Mouse (Mus musculus): ENCODE results near the gene Plpp6. TPM values are rescaled to one million over a fixed set of nuclear protein-coding genes. Genes with fewer than 3 reads are reported as not detected.

Plpp6 gene
- 5.8 and 6.8 TPM in 2 replicates for polyA plus RNA-seq (2012; rRNA removed)
- polyA plus RNA-seq (2014; fragmentation: Nextera tagmentation; extraction: Ambion mirVana) = 9.4 and 9.6 TPM in 2 replicates

GRCm38 (mm10) chr19:28963842-28964551 is at the start of gene Plpp6:
TSS of gene Plpp6 (plus strand) at chr19:28963953.
- Histone ChIP-seq H3K27me3 (ENCODE audit: control insufficient read depth, insufficient read depth, low read length) (no peaks in the 10 kb centered on the region), H3K27ac (replicated peaks; ENCODE audit: low read depth, low read length) (no peak within 1 kb of the TSS), H3K4me2 (replicated peaks; ENCODE audit: low read depth, low read length, severe bottlenecking) (peak within 1 kb of the TSS; percentile 95), H3K9me3 (ENCODE audit: control insufficient read depth, low read length) (no peaks in the 10 kb centered on the region), H3K9ac (ENCODE audit: low read depth, low read length, severe bottlenecking) (peak within 1 kb of the TSS; percentile 80), H3K4me3 (replicated peaks; ENCODE audit: low read length) (peak within 1 kb of the TSS; percentile 80), H3K4me1 (ENCODE audit: control insufficient read depth, insufficient read depth, low read length) (peaks cover 5% of the 10 kb centered on the region), H3K36me3 (ENCODE audit: control insufficient read depth, insufficient read depth, low read length) (no peaks in the 10 kb centered on the region)
- DNase-seq (ENCODE audit: low spot score) (peak; percentile 71), ATAC-seq (ENCODE audit: low FRiP score, low read depth) (peak; percentile 83)
- under 1% methylated on average over 39 of the region's 73 CpGs for WGBS
- 0 out of 2 replicates have a peak, but pooled peaks have one; percentile 47 for TF ChIP-seq POLR2A (IDR thresholded peaks at IDR 0.05; ENCODE audit: borderline replicate concordance, extremely low read depth, insufficient read depth, insufficient read length)

- 73% methylated on average over 6 of the region's 6 CpGs for WGBS
These were observed 49.2 kb upstream of the Plpp6 start for GRCm38 (mm10) chr19:28914598-28914997.

GRCm38 (mm10) chr19:28915602-28916250 is 48.0 kb upstream of the Plpp6 start:
- H3K4me2 ChIP-seq (replicated peaks; ENCODE audit: low read depth, low read length, severe bottlenecking) = no peak overlapping the region
- WGBS = 85% methylated on average over 2 of the region's 2 CpGs
- H3K4me1 ChIP-seq (ENCODE audit: control insufficient read depth, insufficient read depth, low read length) = no peaks in the 10 kb centered on the region; the same call in 1 of the 2 replicates
- no peaks in the 10 kb centered on the region for H3K9me3 ChIP-seq (ENCODE audit: control insufficient read depth, low read length)
- H3K27me3 ChIP-seq (ENCODE audit: control insufficient read depth, insufficient read depth, low read length) = no peaks in the 10 kb centered on the region
- no peak for ATAC-seq (ENCODE audit: low FRiP score, low read depth)
- no peak overlapping the region for H3K27ac ChIP-seq (replicated peaks; ENCODE audit: low read depth, low read length)
- H3K9ac ChIP-seq (ENCODE audit: low read depth, low read length, severe bottlenecking) = no peak overlapping the region
- TF ChIP-seq POLR2A (IDR thresholded peaks at IDR 0.05; ENCODE audit: borderline replicate concordance, extremely low read depth, insufficient read depth, insufficient read length) = no peak
- H3K36me3 ChIP-seq (ENCODE audit: control insufficient read depth, insufficient read depth, low read length) = no peaks in the 10 kb centered on the region
- H3K4me3 ChIP-seq (replicated peaks; ENCODE audit: low read length) = no peak overlapping the region
- no peak for DNase-seq (ENCODE audit: low spot score)

More at GRCm38 (mm10) chr19:28914598-28914997, 49.2 kb upstream of the Plpp6 start:
- Histone ChIP-seq H3K4me3 (replicated peaks; ENCODE audit: low read length) (no peak overlapping the region), H3K9me3 (ENCODE audit: control insufficient read depth, low read length) (no peaks in the 10 kb centered on the region), H3K4me1 (ENCODE audit: control insufficient read depth, insufficient read depth, low read length) (no peaks in the 10 kb centered on the region; the same call in 1 of the 2 replicates), H3K27me3 (ENCODE audit: control insufficient read depth, insufficient read depth, low read length) (no peaks in the 10 kb centered on the region), H3K27ac (replicated peaks; ENCODE audit: low read depth, low read length) (no peak overlapping the region), H3K4me2 (replicated peaks; ENCODE audit: low read depth, low read length, severe bottlenecking) (no peak overlapping the region), H3K36me3 (ENCODE audit: control insufficient read depth, insufficient read depth, low read length) (no peaks in the 10 kb centered on the region), H3K9ac (ENCODE audit: low read depth, low read length, severe bottlenecking) (no peak overlapping the region)
- no peak for DNase-seq (ENCODE audit: low spot score)
- ATAC-seq (ENCODE audit: low FRiP score, low read depth) = no peak
- TF ChIP-seq POLR2A (IDR thresholded peaks at IDR 0.05; ENCODE audit: borderline replicate concordance, extremely low read depth, insufficient read depth, insufficient read length) = no peak

- Histone ChIP-seq H3K27me3 (ENCODE audit: control insufficient read depth, insufficient read depth, low read length) (no peaks in the 10 kb centered on the region), H3K4me2 (replicated peaks; ENCODE audit: low read depth, low read length, severe bottlenecking) (no peak overlapping the region), H3K4me3 (replicated peaks; ENCODE audit: low read length) (no peak overlapping the region), H3K27ac (replicated peaks; ENCODE audit: low read depth, low read length) (no peak overlapping the region), H3K9ac (ENCODE audit: low read depth, low read length, severe bottlenecking) (no peak overlapping the region), H3K9me3 (ENCODE audit: control insufficient read depth, low read length) (no peaks in the 10 kb centered on the region), H3K36me3 (ENCODE audit: control insufficient read depth, insufficient read depth, low read length) (no peaks in the 10 kb centered on the region), H3K4me1 (ENCODE audit: control insufficient read depth, insufficient read depth, low read length) (no peaks in the 10 kb centered on the region; the same call in 1 of the 2 replicates)
- no peak for DNase-seq (ENCODE audit: low spot score)
- 61% methylated on average over 4 of the region's 4 CpGs for WGBS
- no peak for TF ChIP-seq POLR2A (IDR thresholded peaks at IDR 0.05; ENCODE audit: borderline replicate concordance, extremely low read depth, insufficient read depth, insufficient read length)
- ATAC-seq (ENCODE audit: low FRiP score, low read depth) = no peak
These were observed 47.3 kb upstream of the Plpp6 start for GRCm38 (mm10) chr19:28916492-28916891.

- Histone ChIP-seq H3K36me3 (ENCODE audit: control insufficient read depth, insufficient read depth, low read length) (no peaks in the 10 kb centered on the region), H3K4me2 (replicated peaks; ENCODE audit: low read depth, low read length, severe bottlenecking) (no peak overlapping the region), H3K27ac (replicated peaks; ENCODE audit: low read depth, low read length) (no peak overlapping the region), H3K9ac (ENCODE audit: low read depth, low read length, severe bottlenecking) (no peak overlapping the region), H3K4me3 (replicated peaks; ENCODE audit: low read length) (no peak overlapping the region), H3K27me3 (ENCODE audit: control insufficient read depth, insufficient read depth, low read length) (no peaks in the 10 kb centered on the region), H3K4me1 (ENCODE audit: control insufficient read depth, insufficient read depth, low read length) (no peaks in the 10 kb centered on the region; the same call in 1 of the 2 replicates), H3K9me3 (ENCODE audit: control insufficient read depth, low read length) (no peaks in the 10 kb centered on the region)
- whole genome bisulfite sequencing = 86% methylated on average over 5 of the region's 5 CpGs
- ATAC-seq (ENCODE audit: low FRiP score, low read depth) = no peak
- TF ChIP-seq POLR2A (IDR thresholded peaks at IDR 0.05; ENCODE audit: borderline replicate concordance, extremely low read depth, insufficient read depth, insufficient read length) = no peak
- DNase-seq (ENCODE audit: low spot score) = no peak
These were observed 45.9 kb upstream of the Plpp6 start for GRCm38 (mm10) chr19:28917839-28918238.

All from limb, embryonic 14.5 days (tissue).